Mouse (Mus musculus): Measurements from ENCODE around the gene Ing1.

- TF ChIP-seq CTCF (IDR thresholded peaks at IDR 0.05) (no peak), EP300 (IDR thresholded peaks at IDR 0.05) (no peak)
Observed at GRCm38 (mm10) chr8:11559511-11559910, 4.1 kb downstream of the Ing1 start.

Data from lung, postnatal 0 days (tissue).